Mouse (Mus musculus) brain, embryonic 14.5 days (tissue): ENCODE results near the gene Gm49027. TPM values are rescaled to one million over a fixed set of nuclear protein-coding genes. Genes with fewer than 3 reads are reported as not detected.
A peak's percentile ranks its signal among the peaks of the same experiment; 100 is the strongest.
"Not testable (repeated sequence)": the region's sequence is repeated elsewhere in the genome, so short reads cannot be mapped to it uniquely, and the experiment has no call there.

Experiments
- DNase-seq: peaks from one replicate; pipeline ENCODE4 v3.0.0-alpha.2; 2011; ENCODE audit warnings: low read depth
- CTCF ChIP-seq: fragments of 200-500 bp; IDR thresholded peaks from 2 replicates; pipeline ENCODE4 v1.5.1; 2012; ENCODE audit warnings: inconsistent platforms, mild to moderate bottlenecking, moderate library complexity, borderline replicate concordance; ENCODE audit not compliant: insufficient read depth, insufficient read length; ENCODE audit errors: extremely low read depth
- POLR2A ChIP-seq: fragments of 200-500 bp; IDR thresholded peaks from 2 replicates; pipeline ENCODE4 v1.6.1; 2012; ENCODE audit warnings: mild to moderate bottlenecking, inconsistent platforms, borderline replicate concordance; ENCODE audit not compliant: poor library complexity, insufficient read depth, insufficient read length, severe bottlenecking; ENCODE audit errors: extremely low read depth
- polyA plus RNA-seq: library from polyadenylated mRNA; depleted of rRNA; stranded (reverse); fragments of >200 nt; gene quantifications from 2 replicates; pipeline ENCODE4 v1.2.3, GENCODE M21; 2012

Gm49027 gene
- polyA plus RNA-seq, 1 experiment: 10.2 TPM

DNA sequence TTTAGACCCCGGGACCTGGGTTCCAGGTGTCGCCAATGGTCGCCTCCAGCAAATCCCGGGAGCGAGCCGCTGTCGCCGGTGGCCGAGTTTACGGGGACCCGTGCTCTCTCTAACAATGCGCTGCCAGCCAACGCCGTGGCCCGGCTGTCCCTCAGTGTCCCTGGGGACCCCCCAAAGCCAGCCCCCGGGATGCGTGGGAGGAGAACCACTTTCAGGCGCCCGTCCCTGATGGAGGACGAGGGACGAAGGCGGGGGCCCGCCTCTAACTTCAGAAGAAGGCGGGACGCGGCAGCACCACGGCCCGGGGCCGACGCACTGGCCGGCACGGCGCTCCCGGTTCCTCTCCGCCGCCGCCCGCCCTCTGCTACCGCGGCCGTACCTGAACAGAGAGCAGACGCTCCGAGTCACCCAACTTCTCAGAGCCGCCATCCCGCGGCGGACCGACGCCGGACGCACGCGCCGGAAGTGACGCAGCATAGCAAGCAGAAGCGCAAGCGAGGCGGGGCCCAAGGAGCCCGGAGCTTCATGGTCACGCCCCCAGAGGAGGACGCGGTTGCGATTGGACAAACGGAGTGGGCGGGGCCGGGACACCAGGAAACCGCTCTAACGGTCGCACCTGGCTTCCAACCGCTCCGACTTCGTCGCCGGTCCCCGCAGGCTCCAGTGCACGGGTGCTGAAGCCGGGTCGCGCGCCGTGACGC is 1.4 kb downstream of the Gm49027 start, which contains the start of gene Diablo:
Diablo (minus strand) TSS at position 485 of the 701 bp plus-strand sequence.
- DNase-seq: peak; percentile 99
- TF ChIP-seq CTCF (no peak), POLR2A (peak; percentile 93)

DNA sequence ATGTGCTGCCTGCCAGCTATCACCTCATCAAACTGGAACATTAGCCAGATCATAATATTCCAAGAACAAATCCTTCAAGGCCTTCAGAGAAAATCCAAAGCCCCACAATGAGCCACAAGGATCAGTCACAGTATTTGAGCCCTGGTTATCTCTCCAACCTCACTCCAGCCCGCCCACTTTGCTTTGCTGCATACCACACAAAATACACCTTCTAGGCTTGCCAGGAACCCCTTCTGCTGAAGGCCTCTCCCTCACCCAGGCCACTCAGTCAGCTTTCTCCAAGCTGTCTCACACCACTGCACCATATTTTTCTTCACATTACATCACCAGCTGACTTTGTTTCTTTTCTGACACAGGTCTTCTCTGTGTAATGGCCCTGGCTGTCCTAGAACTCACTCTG is 3.1 kb downstream of the Gm49027 start:
- no peak for TF ChIP-seq CTCF
- TF ChIP-seq POLR2A: no peak
- no peak for DNase-seq

DNA sequence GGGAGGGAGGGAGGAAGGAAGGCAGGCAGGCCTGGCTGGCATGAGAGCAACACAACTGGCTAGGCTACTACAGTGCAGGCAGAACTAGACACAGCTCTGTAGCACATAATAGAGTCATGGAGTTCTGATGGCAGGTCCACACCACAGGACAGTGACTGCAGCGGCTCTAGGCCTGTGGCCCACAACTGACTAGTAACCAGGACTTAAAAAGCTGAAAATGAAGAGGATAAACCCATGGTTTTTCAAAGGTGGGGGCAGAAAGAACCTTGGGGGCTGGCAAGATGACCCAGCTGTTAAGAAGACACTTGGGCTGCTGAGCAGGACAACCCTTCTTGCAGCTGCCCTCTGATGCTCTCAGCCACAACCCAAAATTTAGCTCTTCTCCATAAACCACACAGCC is 3.7 kb downstream of the Gm49027 start:
- no peak for TF ChIP-seq CTCF
- no peak for TF ChIP-seq POLR2A
- DNase-seq: no peak

DNA sequence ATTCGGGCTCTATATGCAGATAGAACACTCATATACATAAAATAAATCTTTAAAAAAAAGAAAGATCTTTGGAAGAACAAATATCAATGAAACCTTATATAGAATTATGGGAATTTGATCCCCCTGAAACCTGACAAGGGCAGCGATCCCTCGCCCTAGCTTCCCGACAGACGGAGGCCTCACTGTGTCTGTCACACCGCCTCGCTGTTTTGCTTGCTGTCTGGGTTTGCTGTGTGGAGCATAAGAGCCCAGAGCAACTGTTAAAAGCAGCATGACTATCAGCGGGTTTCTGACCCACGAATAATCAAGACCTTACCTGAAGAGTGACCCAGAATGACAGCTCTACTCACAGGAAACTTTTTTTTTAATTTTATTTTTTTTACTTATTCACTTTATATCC is 4.6 kb downstream of the Gm49027 start:
- no peak for DNase-seq
- TF ChIP-seq POLR2A (no peak), CTCF (no peak)

DNA sequence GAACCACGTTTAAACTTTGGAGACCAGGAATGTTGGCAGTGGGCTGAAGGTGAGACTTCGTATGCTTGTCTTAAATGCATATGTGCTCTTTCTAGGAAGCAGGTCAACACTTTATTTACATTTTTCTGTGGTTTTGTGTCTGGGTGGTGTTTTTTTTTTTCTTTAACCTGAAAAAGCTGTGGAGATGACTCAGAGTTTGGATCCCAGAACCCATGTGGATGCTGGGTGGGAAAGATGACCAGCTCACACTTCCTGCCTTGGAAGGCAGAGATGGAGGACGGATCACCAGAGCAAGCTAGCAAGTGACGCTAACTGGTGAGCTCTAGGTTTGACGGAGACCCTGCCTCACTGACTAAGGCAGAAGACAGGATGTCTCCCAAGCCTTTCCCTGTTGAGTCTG is 10.4 kb downstream of the Gm49027 start:
- TF ChIP-seq POLR2A: no peak
- TF ChIP-seq CTCF: no peak
- no peak for DNase-seq

DNA sequence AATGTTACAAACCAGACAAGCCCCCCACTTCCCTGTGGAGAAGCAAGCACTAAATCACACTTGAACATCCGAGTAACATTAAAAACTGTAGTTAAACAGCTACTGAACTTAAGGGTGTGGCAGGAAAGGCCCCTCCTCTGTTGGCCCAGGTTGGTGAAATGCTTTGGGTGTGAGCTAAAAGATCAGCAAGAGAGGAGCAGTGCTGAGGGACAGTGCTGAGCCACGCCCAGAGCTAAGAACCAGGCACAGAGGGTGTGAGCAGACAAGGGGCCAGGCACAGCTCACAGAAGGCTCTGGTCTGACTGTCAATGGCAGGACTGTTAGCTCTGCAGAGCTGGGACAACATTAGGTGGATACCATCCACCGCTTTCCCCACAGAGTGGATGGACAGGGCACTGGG is 13.2 kb downstream of the Gm49027 start:
- DNase-seq: no peak
- no peak for TF ChIP-seq CTCF
- TF ChIP-seq POLR2A: no peak

DNA sequence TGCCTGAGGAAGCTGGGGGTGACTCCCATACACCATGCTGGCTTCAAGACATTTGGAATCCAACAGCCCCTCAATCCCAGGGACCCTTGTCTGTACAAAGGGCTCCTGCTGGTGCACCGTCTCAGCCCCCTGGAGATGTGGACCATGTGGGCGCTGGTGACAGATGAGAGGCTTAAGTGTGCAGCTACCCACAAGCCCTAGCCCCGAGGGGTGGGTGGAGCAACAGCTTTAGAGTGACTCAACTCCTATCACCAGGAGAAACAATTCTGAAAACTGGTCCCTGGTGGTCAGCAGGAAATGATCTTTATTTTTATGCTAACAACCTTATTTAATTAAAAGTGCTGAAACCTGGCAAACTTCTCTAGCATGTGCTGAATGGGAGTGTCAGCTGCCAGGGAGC is 13.9 kb downstream of the Gm49027 start:
- not testable (repeated sequence) for DNase-seq

DNA sequence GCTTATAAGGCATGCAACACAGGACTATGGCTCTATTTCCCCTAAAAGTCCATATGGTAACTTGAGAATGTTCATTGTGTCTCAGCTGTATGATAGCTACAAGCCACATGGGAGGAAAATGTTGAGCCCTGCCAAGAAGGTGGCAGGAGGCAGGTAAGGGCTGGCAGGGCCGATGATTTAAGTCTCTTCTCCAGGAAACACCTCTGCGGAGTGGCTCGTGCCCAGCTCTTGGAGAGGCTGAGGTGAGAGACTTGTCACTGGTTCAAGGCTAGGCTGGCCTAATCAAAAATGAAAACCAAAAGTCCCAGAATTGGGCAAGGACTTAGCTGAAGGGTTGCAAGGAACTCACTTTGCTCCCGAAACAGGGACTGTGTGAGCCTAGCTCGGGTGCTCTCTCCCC is 15.1 kb downstream of the Gm49027 start, which contains the start of gene B3gnt4:
B3gnt4 (plus strand) TSS at position 301 of the 400 bp plus-strand sequence.
- DNase-seq: no peak

DNA sequence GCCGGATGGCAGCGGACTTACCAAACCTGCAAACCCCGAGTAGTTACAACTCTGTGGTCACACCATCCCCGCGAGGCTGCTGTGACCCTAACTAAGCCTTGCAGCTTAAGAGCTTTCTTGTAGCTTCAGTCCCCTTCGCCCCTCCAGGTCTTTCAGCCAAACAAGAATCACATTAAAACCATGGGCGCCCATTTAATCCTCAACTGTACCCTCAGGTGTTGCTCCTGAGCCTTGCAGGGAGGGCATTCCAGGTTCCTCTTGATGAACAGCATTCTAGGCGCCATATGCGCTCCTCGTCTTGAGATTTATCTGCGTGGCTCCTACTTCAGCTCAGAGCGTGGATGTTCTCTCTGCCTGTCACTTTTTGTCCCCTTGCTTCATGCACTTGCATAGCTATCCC is 16.4 kb downstream of the Gm49027 start:
- TF ChIP-seq CTCF (no peak), POLR2A (no peak)
- DNase-seq: peak; percentile 38

More for the DNA sequence above, 15.1 kb downstream of the Gm49027 start, which contains the start of gene B3gnt4:
- TF ChIP-seq POLR2A: no peak
- TF ChIP-seq CTCF: no peak

DNA sequence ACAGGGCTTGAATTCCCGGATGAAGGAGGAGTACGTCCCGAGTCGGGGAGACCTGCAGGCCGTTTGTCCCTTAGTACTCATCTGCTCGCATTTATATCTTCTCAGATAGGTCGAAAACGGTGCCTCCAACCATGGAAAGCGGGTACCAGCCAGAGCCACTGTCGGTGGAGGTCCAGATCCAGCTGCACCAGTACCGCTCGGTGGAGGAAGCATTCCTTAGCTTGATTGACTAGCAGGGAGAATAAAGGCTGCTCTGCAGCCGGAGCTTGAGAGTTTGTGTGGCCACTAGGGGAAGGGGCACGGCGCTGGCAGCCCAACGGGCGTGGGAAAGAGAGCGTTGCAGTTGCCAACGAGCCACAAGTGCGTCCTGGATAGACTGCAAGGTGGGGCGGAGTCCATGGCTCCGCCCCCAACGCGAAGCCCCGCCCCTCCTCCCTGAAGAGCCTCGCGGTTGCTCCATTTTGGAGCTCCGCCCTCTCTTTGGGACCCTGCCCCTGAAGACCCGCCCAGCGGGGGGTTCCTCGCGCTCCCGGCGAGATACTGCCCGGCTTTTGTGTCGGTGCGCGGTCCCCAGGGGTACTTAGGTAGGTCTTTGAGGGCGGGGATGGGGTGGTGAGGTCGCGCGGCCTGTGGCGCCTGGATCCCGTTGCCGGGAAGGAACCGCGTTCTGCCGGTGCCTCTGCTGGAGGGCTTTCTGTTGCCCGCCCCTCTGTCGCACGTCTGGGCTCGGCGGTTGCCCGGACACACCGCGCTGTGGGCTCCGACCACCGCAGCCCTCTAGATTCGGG is 17.2 kb downstream of the Gm49027 start:
- TF ChIP-seq POLR2A (peak; percentile 44; the same call in 1 of the 2 replicates), CTCF (peak; percentile 54)
- DNase-seq: peak; percentile 97

DNA sequence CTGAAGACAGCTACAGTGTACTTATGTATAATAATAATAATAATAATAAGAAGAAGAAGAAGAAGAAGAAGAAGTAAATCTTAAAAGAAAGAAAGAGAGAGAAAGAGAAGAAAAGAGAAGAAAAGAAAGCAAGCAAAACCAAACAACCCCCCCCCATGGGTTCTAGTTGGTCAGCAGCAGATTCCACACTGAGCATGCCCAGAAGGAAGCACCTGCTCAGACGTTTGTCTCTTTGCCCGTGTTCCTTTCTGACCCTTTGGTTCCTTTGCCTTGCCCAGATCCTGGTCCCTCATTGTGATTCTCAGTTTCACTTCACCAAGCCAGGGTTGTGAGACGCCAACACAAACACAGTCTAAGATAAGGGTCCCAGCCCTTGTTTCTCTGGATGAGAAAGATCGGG is 23.3 kb downstream of the Gm49027 start:
- DNase-seq: no peak
- no peak for TF ChIP-seq CTCF
- no peak for TF ChIP-seq POLR2A

DNA sequence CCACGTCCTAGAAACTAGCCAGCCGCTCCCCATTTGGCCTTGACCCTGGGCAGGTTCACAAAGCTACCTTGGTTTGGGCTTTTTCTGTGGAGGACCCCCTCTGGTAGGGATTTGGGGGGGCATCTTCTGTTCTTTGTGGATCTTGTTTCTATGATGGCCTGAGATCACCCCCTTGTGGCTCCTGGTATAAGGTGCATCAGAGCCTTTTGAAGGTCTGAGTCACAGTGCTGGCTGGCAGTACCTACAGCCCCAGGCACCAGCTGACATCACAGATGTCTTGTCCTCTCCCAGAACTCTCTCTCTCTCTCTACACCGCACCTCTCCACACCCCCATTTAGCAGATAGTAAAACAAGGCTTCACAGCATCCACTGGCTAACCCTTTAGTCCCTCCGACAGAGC is 25.6 kb downstream of the Gm49027 start:
- peak; percentile 58; the same call in 1 of the 2 replicates for TF ChIP-seq CTCF
- TF ChIP-seq POLR2A: no peak
- DNase-seq: peak; percentile 41
